Mouse (Mus musculus): ENCODE results near the gene Tcea3. TPM values are rescaled to one million over a fixed set of nuclear protein-coding genes. Genes with fewer than 3 reads are reported as not detected.

Tcea3 gene
- polyA plus RNA-seq, 1 experiment from 2014 or later: 31.1 TPM

DNA sequence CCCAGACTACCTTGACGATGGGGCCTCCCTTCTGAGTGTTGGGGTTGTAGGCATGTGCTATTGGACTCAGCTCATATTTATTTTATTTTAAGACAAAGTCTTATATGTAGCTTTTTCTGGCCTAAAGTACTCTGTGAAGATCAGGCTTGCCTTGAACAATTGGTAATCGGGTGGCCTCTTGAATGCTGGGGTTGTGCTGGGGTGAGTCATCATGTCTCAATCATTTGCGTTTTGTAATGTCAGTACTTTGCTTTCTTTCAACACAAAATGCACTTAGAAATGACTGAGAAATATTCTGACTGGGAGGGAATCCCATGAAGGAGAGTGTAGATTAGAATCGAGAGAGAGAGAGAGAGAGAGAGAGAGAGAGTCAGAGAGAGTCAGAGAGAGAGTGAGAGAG is 72.5 kb downstream of the Tcea3 start:
- H3K36me3 ChIP-seq (ENCODE audit: control insufficient read depth, insufficient read depth, low read length): peaks cover 9% of the 10 kb centered on the region
- no peak overlapping the region for H3K4me3 ChIP-seq (ENCODE audit: low read depth, low read length)
- ATAC-seq (ENCODE audit: low FRiP score, low TSS enrichment) (no peak; the same call in 1 of the 2 replicates), DNase-seq (ENCODE audit: low spot score) (no peak)
- H3K9me3 ChIP-seq (ENCODE audit: control insufficient read depth, low read length): no peaks in the 10 kb centered on the region
- H3K4me2 ChIP-seq (replicated peaks; ENCODE audit: low read depth): no peak overlapping the region
- H3K9ac ChIP-seq (ENCODE audit: low read length): no peak overlapping the region
- TF ChIP-seq CTCF (IDR thresholded peaks at IDR 0.05; ENCODE audit: low read depth): no peak
- no peak overlapping the region for H3K27ac ChIP-seq (replicated peaks)
- no peaks in the 10 kb centered on the region for H3K27me3 ChIP-seq (ENCODE audit: control insufficient read depth, insufficient read depth, low read length)
- no peaks in the 10 kb centered on the region for H3K4me1 ChIP-seq (replicated peaks; ENCODE audit: control insufficient read depth, insufficient read depth)
- 46% methylated on average over 4 of the region's 4 CpGs for WGBS

- no peaks in the 10 kb centered on the region for H3K27me3 ChIP-seq (ENCODE audit: control insufficient read depth, insufficient read depth, low read length)
- H3K9ac ChIP-seq (ENCODE audit: low read length): no peak overlapping the region
- no peak for ATAC-seq (ENCODE audit: low FRiP score, low TSS enrichment)
- 45% methylated on average over 2 of the region's 2 CpGs for WGBS
- no peaks in the 10 kb centered on the region for H3K4me1 ChIP-seq (replicated peaks; ENCODE audit: control insufficient read depth, insufficient read depth)
- H3K36me3 ChIP-seq (ENCODE audit: control insufficient read depth, insufficient read depth, low read length): peaks cover 7% of the 10 kb centered on the region
- TF ChIP-seq EP300 (optimal IDR thresholded peaks at IDR 0.05): no peak
- TF ChIP-seq CTCF (IDR thresholded peaks at IDR 0.05; ENCODE audit: low read depth): peak; percentile 68
- H3K27ac ChIP-seq (replicated peaks): no peak overlapping the region
- no peak overlapping the region for H3K4me2 ChIP-seq (replicated peaks; ENCODE audit: low read depth)
- no peaks in the 10 kb centered on the region for H3K9me3 ChIP-seq (ENCODE audit: control insufficient read depth, low read length)
- H3K4me3 ChIP-seq (ENCODE audit: low read depth, low read length): no peak overlapping the region
- DNase-seq (ENCODE audit: low spot score): no peak
Observed at GRCm38 (mm10) chr4:136324226-136324625, 76.7 kb downstream of the Tcea3 start.

Other genes starting within 250 kb of the Tcea3 start
- gene Eloa, start 226.0 kb upstream of the Tcea3 start, polyA plus RNA-seq (2015; fragmentation: Nextera tagmentation; extraction: Ambion mirVana): 21.5 and 22.9 TPM in 2 replicates
- 369 and 402 TPM in 2 replicates for gene Rpl11, start 194.3 kb upstream of the Tcea3 start, polyA plus RNA-seq (2015; fragmentation: Nextera tagmentation; extraction: Ambion mirVana)
- 201 and 224 TPM in 2 replicates for gene Id3, start 104.2 kb upstream of the Tcea3 start, polyA plus RNA-seq (2015; fragmentation: Nextera tagmentation; extraction: Ambion mirVana)
- 0.91 and 1.5 TPM in 2 replicates for gene E2f2, start 75.3 kb upstream of the Tcea3 start, polyA plus RNA-seq (2015; fragmentation: Nextera tagmentation; extraction: Ambion mirVana)
- gene Asap3, start 41.4 kb upstream of the Tcea3 start, polyA plus RNA-seq (2015; fragmentation: Nextera tagmentation; extraction: Ambion mirVana): 1.6 and 1.9 TPM in 2 replicates
- 8.8 and 9.0 TPM in 2 replicates for gene Zfp46, start 37.0 kb downstream of the Tcea3 start, polyA plus RNA-seq (2015; fragmentation: Nextera tagmentation; extraction: Ambion mirVana)
- gene Hnrnpr, start 63.2 kb downstream of the Tcea3 start, polyA plus RNA-seq (2015; fragmentation: Nextera tagmentation; extraction: Ambion mirVana): 54.2 and 54.8 TPM in 2 replicates
- 0.06 and 0.34 TPM in 2 replicates for gene Htr1d, start 175.8 kb downstream of the Tcea3 start, polyA plus RNA-seq (2015; fragmentation: Nextera tagmentation; extraction: Ambion mirVana)
- gene 6030445D17Rik, start 214.5 kb downstream of the Tcea3 start, polyA plus RNA-seq (2015; fragmentation: Nextera tagmentation; extraction: Ambion mirVana): 0.33 and 0.40 TPM in 2 replicates
- gene Luzp1, start 222.0 kb downstream of the Tcea3 start, polyA plus RNA-seq (2015; fragmentation: Nextera tagmentation; extraction: Ambion mirVana): 54.6 and 67.8 TPM in 2 replicates